Mouse (Mus musculus): ENCODE measurements at regions not wholly inside any gene's neighbourhood (a gene's known extent, or its start where the extent isn't known, plus 50 kb on each side); places are given as distances from the start of the nearest gene placed in this dataset.
"Not testable (repeated sequence)": the region's sequence is repeated elsewhere in the genome, so short reads cannot be mapped to it uniquely, and the experiment has no call there.

GRCm38 (mm10) chr12:70660388-70660787 lies 164.9 kb upstream of the Frmd6 start:
- no peak for DNase-seq (ENCODE audit: low spot score in 2 of 2)

- DNase-seq (ENCODE audit: low spot score in 2 of 2), result not testable (repeated sequence)
Observed at GRCm38 (mm10) chr12:70668158-70668557, 157.2 kb upstream of the Frmd6 start.

- DNase-seq (ENCODE audit: low spot score in 2 of 2), result no peak
Observed at GRCm38 (mm10) chr12:70672115-70672514, 153.2 kb upstream of the Frmd6 start.

- DNase-seq (ENCODE audit: low spot score in 2 of 2), result no peak
Observed at GRCm38 (mm10) chr12:70673188-70673587, 152.1 kb upstream of the Frmd6 start.

GRCm38 (mm10) chr12:70674144-70674543 lies 151.2 kb upstream of the Frmd6 start:
- no peak for DNase-seq (ENCODE audit: low spot score in 2 of 2)

- no peak for DNase-seq (ENCODE audit: low spot score in 2 of 2)
Observed at GRCm38 (mm10) chr12:70675846-70676245, 149.5 kb upstream of the Frmd6 start.

GRCm38 (mm10) chr12:70679701-70680425 lies 145.5 kb upstream of the Frmd6 start:
- no peak for DNase-seq (ENCODE audit: low spot score in 2 of 2)

GRCm38 (mm10) chr12:70681407-70681990 lies 143.8 kb upstream of the Frmd6 start:
- DNase-seq (ENCODE audit: low spot score in 2 of 2), result no peak

GRCm38 (mm10) chr12:70684354-70684753 lies 141.0 kb upstream of the Frmd6 start:
- no peak for DNase-seq (ENCODE audit: low spot score in 2 of 2)

- DNase-seq (ENCODE audit: low spot score in 2 of 2), result no peak
Observed at GRCm38 (mm10) chr12:70685432-70685831, 139.9 kb upstream of the Frmd6 start.

- DNase-seq (ENCODE audit: low spot score in 2 of 2), result no peak
Observed at GRCm38 (mm10) chr12:70686337-70686736, 139.0 kb upstream of the Frmd6 start.

- no peak for DNase-seq (ENCODE audit: low spot score in 2 of 2)
Observed at GRCm38 (mm10) chr12:70686971-70687370, 138.3 kb upstream of the Frmd6 start.

GRCm38 (mm10) chr12:70695162-70695561 lies 130.2 kb upstream of the Frmd6 start:
- no peak for DNase-seq (ENCODE audit: low spot score in 2 of 2)

- no peak for DNase-seq (ENCODE audit: low spot score in 2 of 2)
Observed at GRCm38 (mm10) chr12:70696256-70696655, 129.1 kb upstream of the Frmd6 start.

GRCm38 (mm10) chr12:70698466-70698865 lies 126.8 kb upstream of the Frmd6 start:
- DNase-seq (ENCODE audit: low spot score in 2 of 2), result no peak

- no peak for DNase-seq (ENCODE audit: low spot score in 2 of 2)
Observed at GRCm38 (mm10) chr12:70702473-70702872, 122.8 kb upstream of the Frmd6 start.

- DNase-seq (ENCODE audit: low spot score in 2 of 2), result no peak
Observed at GRCm38 (mm10) chr12:70706806-70707628, 118.3 kb upstream of the Frmd6 start.

- no peak for DNase-seq (ENCODE audit: low spot score in 2 of 2)
Observed at GRCm38 (mm10) chr12:70707629-70708289, 117.6 kb upstream of the Frmd6 start.

GRCm38 (mm10) chr12:70708290-70708668 lies 117.0 kb upstream of the Frmd6 start:
- no peak for DNase-seq (ENCODE audit: low spot score in 2 of 2)

- no peak for DNase-seq (ENCODE audit: low spot score in 2 of 2)
Observed at GRCm38 (mm10) chr12:70710311-70710710, 115.0 kb upstream of the Frmd6 start.

GRCm38 (mm10) chr12:70711030-70711429 lies 114.3 kb upstream of the Frmd6 start:
- no peak for DNase-seq (ENCODE audit: low spot score in 2 of 2)

All from spleen, postnatal 14 days (tissue).